Mouse (Mus musculus) bone marrow, adult 2 months (tissue): ENCODE measurements around the gene Nrn1l.

Source experiments
- CTCF ChIP-seq: fragments of 200-500 bp; IDR thresholded peaks from 2 replicates; pipeline ENCODE4 v1.5.1; 2011; ENCODE audit warnings: low read length, control low read depth; ENCODE audit not compliant: control insufficient read depth, insufficient read depth
- POLR2A ChIP-seq: fragments of 200-500 bp; IDR thresholded peaks from 2 replicates; pipeline ENCODE4 v1.6.1; 2011; ENCODE audit warnings: low read depth, mild to moderate bottlenecking, control low read depth, low read length, borderline replicate concordance; ENCODE audit not compliant: control insufficient read depth

DNA sequence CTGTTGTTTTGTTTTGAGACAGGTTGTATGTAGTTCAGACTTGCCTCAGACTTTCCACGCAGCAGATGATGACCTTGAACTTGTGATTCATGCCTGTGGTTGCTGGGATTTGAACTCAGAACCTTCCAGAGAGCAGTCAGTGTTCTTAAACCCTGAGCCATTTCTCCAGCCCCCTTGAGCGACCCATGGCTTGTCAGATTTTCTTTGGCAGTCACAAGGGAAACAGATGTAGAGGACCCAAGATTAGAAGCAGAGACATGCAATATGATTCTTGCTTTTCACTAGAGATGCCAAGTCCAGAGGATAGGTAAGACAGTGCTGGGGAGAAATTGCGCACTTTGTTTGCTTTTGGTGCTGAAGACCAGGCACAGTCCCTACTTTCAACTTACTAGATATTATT is 40.2 kb upstream of the Nrn1l start, which contains the start of gene Cenpt:
- TF ChIP-seq POLR2A (no peak), CTCF (no peak)
